Comparison of ENCODE assay signal across 24 mouse cellular contexts in genomic region chr17:30691481-30691880, GRCm38 (mm10).
DNase-seq lines count a peak whose midpoint lies in the region; ATAC-seq and TF ChIP-seq lines count a peak whose summit lies in the region.
"Had no signal": no experiment of that assay in that cellular context is flagged by ENCODE, and none has a peak within 500 bp of the region (broad histone marks: within the 10 kb centered on the region; RNA-seq: fewer than 3 reads in every experiment).

No protein-coding gene starts in this region.

- TF ChIP-seq RAD21 in CH12.LX (IDR thresholded peaks at IDR 0.05; ENCODE audit: low read depth, low read length) = no peak
- TF ChIP-seq RAD21 in MEL (IDR thresholded peaks at IDR 0.05; ENCODE audit: low read depth, low read length) = no peak

- TF ChIP-seq POLR2A in CH12.LX (IDR thresholded peaks at IDR 0.05; ENCODE audit: low read depth, low read length) (no peak), MEL (IDR thresholded peaks at IDR 0.05; ENCODE audit: control insufficient read depth in 1 of 2, insufficient read depth in 1 of 2, low read depth in 1 of 2, low read length in 2 of 2, poor library complexity in 1 of 2) (no peak), myocyte (IDR thresholded peaks at IDR 0.05; ENCODE audit: insufficient read length, low read depth) (no peak)

- ATAC-seq in CD4-positive, CD25-positive, alpha-beta regulatory T cell, adult 4 months = no peak
- ATAC-seq: activated CD4-positive, CD25-positive, alpha-beta regulatory T cell, adult 4 months; Patski had no signal

- in situ Hi-C loops in CH12.LX (cut with MboI; ENCODE audit: low pct_ligation_motif_present, low pct_unique_long_range_greater_than_20kb, low sequenced_read_pairs) = no loop called here

- no peak overlapping the region for H3K4me3 ChIP-seq in C2C12 (ENCODE audit: insufficient read depth, poor library complexity, severe bottlenecking)
- no peak overlapping the region for H3K4me3 ChIP-seq in CH12.LX (replicated peaks in 1 of 3; ENCODE audit: low read depth in 2 of 3, low read length in 2 of 3, poor library complexity in 1 of 3)
- H3K4me3 ChIP-seq in MEL (ENCODE audit: control insufficient read depth in 1 of 2, insufficient read depth in 1 of 2, low read depth in 2 of 2, low read length in 2 of 2) = no peak overlapping the region
- H3K4me3 ChIP-seq in myocyte = no peak overlapping the region

- H3K4me2 ChIP-seq in CH12.LX (ENCODE audit: insufficient read depth, low read depth, poor library complexity, severe bottlenecking) (no peak overlapping the region), myocyte (ENCODE audit: low read depth) (no peak overlapping the region)

- no peaks in the 10 kb centered on the region for H3K79me2 ChIP-seq in C2C12 (ENCODE audit: control insufficient read depth, insufficient read depth)
- H3K79me2 ChIP-seq in CH12.LX (replicated peaks; ENCODE audit: control insufficient read depth, extremely low read depth, insufficient read depth, poor library complexity, severe bottlenecking) = no peaks in the 10 kb centered on the region
- H3K79me2 ChIP-seq in MEL (ENCODE audit: control insufficient read depth, insufficient read depth, low read length, poor library complexity) = no peaks in the 10 kb centered on the region
- H3K79me2 ChIP-seq in myocyte (ENCODE audit: control insufficient read depth, insufficient read depth) = no peaks in the 10 kb centered on the region

- H3K27ac ChIP-seq in CH12.LX (ENCODE audit: insufficient read depth, low read depth) = no peak overlapping the region
- no peak overlapping the region for H3K27ac ChIP-seq in MEL (ENCODE audit: control insufficient read depth, low read depth, low read length)

- H3ac ChIP-seq in C2C12 (ENCODE audit: control insufficient read depth, insufficient read length, low read depth) (no peak overlapping the region), myocyte (ENCODE audit: control insufficient read depth, insufficient read length) (no peak overlapping the region)

- TF ChIP-seq CTCF in C2C12 (IDR thresholded peaks at IDR 0.05; ENCODE audit: control insufficient read depth, insufficient read depth, insufficient read length) (no peak), CH12.LX (conservative IDR thresholded peaks at IDR 0.05 in 1 of 2, IDR thresholded peaks at IDR 0.05 in 1 of 2; ENCODE audit: low read depth in 2 of 2, low read length in 2 of 2) (no peak), MEL (IDR thresholded peaks at IDR 0.05 in 2 of 3, conservative IDR thresholded peaks at IDR 0.05 in 1 of 3; ENCODE audit: control insufficient read depth in 1 of 3, insufficient read depth in 1 of 3, low read depth in 2 of 3, low read length in 3 of 3, poor library complexity in 1 of 3, severe bottlenecking in 1 of 3) (no peak)

- no peaks in the 10 kb centered on the region for H3K4me1 ChIP-seq in CH12.LX (ENCODE audit: control insufficient read depth in 1 of 2, insufficient read depth in 2 of 2)
- peaks cover 0 to 16% of the 10 kb centered on the region in 2 experiments; a peak in 2 of 4 replicates for H3K4me1 ChIP-seq in MEL (ENCODE audit: control insufficient read depth in 1 of 2, insufficient read depth in 2 of 2, low read length in 2 of 2)

- H3K9me3 ChIP-seq in CH12.LX (replicated peaks; ENCODE audit: low read length) = no peaks in the 10 kb centered on the region
- H3K9me3 ChIP-seq in MEL (replicated peaks; ENCODE audit: insufficient read depth, low read length) = no peaks in the 10 kb centered on the region
- H3K9me3 ChIP-seq: G1E had no signal

- H3K27me3 ChIP-seq in C2C12 (ENCODE audit: control insufficient read depth, insufficient read depth, insufficient read length) (peaks cover 31% of the 10 kb centered on the region), CH12.LX (replicated peaks) (no peaks in the 10 kb centered on the region), MEL (ENCODE audit: control insufficient read depth in 1 of 2, insufficient read depth in 2 of 2, low read length in 2 of 2) (no peaks in the 10 kb centered on the region), myocyte (ENCODE audit: control insufficient read depth, insufficient read depth, insufficient read length) (peaks cover 5% of the 10 kb centered on the region)

- DNase-seq in CH12.LX (ENCODE audit: extremely low read depth) (no peak), MEL (ENCODE audit: low read depth, low spot score) (no peak), liver (no peak)
- DNase-seq in kidney, postnatal 36 days = no peak
- no peak for DNase-seq in ovary, adult 18-20 months (ENCODE audit: low spot score)
- DNase-seq: adrenal gland, adult 2 months; adrenal gland, adult 8-10 months; adrenal gland, postnatal 10 days; adrenal gland, postnatal 14 days; adrenal gland, postnatal 25 days; adrenal gland, postnatal 36 days; B cell, adult 2 months; cerebellum, adult 11 months; cerebellum, adult 11-12 months; cerebellum, adult 18-20 months; cerebellum, adult 2 months; cerebellum, adult 8-10 months; cerebellum, adult 9-10 months had no signal

- H3K79me3 ChIP-seq in C2C12 (ENCODE audit: low read depth) = no peaks in the 10 kb centered on the region

- no peak overlapping the region for H3K9ac ChIP-seq in CH12.LX (ENCODE audit: insufficient read depth, low read depth)
- no peak overlapping the region for H3K9ac ChIP-seq in MEL (ENCODE audit: control insufficient read depth, low read depth, low read length, poor library complexity, severe bottlenecking)

- dilution Hi-C loops in CH12.LX (cut with MboI; ENCODE audit: extremely low pct_ligation_motif_present, extremely low pct_unique_long_range_greater_than_20kb, low sequenced_read_pairs) = no loop called here

- TF ChIP-seq EP300 in CH12.LX (IDR thresholded peaks at IDR 0.05; ENCODE audit: low read length) = no peak
- TF ChIP-seq EP300 in MEL (IDR thresholded peaks at IDR 0.05; ENCODE audit: low read depth in 1 of 2, low read length in 2 of 2) = no peak

- H3K36me3 ChIP-seq in C2C12 (ENCODE audit: control insufficient read depth, insufficient read depth) (no peaks in the 10 kb centered on the region), CH12.LX (replicated peaks in 1 of 2; ENCODE audit: control insufficient read depth in 1 of 2, insufficient read depth in 1 of 2, low read length in 1 of 2) (no peaks in the 10 kb centered on the region), MEL (ENCODE audit: control insufficient read depth in 1 of 2, insufficient read depth in 2 of 2, low read length in 2 of 2) (peaks cover 2 to 8% of the 10 kb centered on the region in 2 experiments; a peak in 3 of 4 replicates), myocyte (ENCODE audit: control insufficient read depth, insufficient read depth) (no peaks in the 10 kb centered on the region)

TF ChIP-seq in C2C12, 6 proteins besides CTCF, POLR2A, EP300 and RAD21:
- no peak for TF ChIP-seq CEBPB (IDR thresholded peaks at IDR 0.05; ENCODE audit: low read depth)
- TF ChIP-seq USF1 (IDR thresholded peaks at IDR 0.05; ENCODE audit: low read depth) = peak; percentile 67

TF ChIP-seq in CH12.LX, 34 proteins besides CTCF, POLR2A, EP300 and RAD21:
- TF ChIP-seq BHLHE40 (IDR thresholded peaks at IDR 0.05; ENCODE audit: low read depth, low read length) = 0 out of 2 replicates have a peak, but pooled peaks have one; percentile 32
- no peak for TF ChIP-seq CHD1 (IDR thresholded peaks at IDR 0.05; ENCODE audit: low read depth, low read length)
- TF ChIP-seq USF2 (conservative IDR thresholded peaks at IDR 0.05; ENCODE audit: low read depth, low read length) = peak; percentile 57
- no peak for TF ChIP-seq JUN (IDR thresholded peaks at IDR 0.05; ENCODE audit: insufficient read depth, low read depth, low read length)
- peak; percentile 25; the same call in 1 of the 2 replicates for TF ChIP-seq USF1 (IDR thresholded peaks at IDR 0.05; ENCODE audit: low read depth, low read length)
- TF ChIP-seq MAFK (IDR thresholded peaks at IDR 0.05; ENCODE audit: insufficient replicate concordance, low read length) = no peak
- no peak for TF ChIP-seq NRF1 (IDR thresholded peaks at IDR 0.05; ENCODE audit: low read depth, low read length)

TF ChIP-seq in MEL, 35 proteins besides CTCF, POLR2A, EP300 and RAD21:
- TF ChIP-seq USF1 (IDR thresholded peaks at IDR 0.05; ENCODE audit: low read depth, low read length) (peak; percentile 55; the same call in 1 of the 2 replicates), ELF1 (IDR thresholded peaks at IDR 0.05; ENCODE audit: low read depth, low read length) (no peak)

TF ChIP-seq in myocyte, 11 proteins besides CTCF, POLR2A, EP300 and RAD21:
- TF ChIP-seq MYOD1 (IDR thresholded peaks at IDR 0.05; ENCODE audit: control insufficient read depth in 1 of 3, insufficient read length in 2 of 3, low read depth in 2 of 3) (no peak), TCF12 (IDR thresholded peaks at IDR 0.05; ENCODE audit: insufficient read depth, poor library complexity, severe bottlenecking) (no peak), TCF3 (IDR thresholded peaks at IDR 0.05; ENCODE audit: insufficient read length, low read depth) (no peak), REST (IDR thresholded peaks at IDR 0.05; ENCODE audit: insufficient read depth, insufficient read length) (no peak), MYOG (IDR thresholded peaks at IDR 0.05; ENCODE audit: control insufficient read depth in 1 of 3, insufficient read depth in 1 of 3, insufficient read length in 2 of 3, low read depth in 2 of 3) (no peak), USF1 (IDR thresholded peaks at IDR 0.05; ENCODE audit: low read depth) (peak; percentile 70), POLR2AphosphoS2 (IDR thresholded peaks at IDR 0.05; ENCODE audit: insufficient read length, low read depth) (no peak), E2F4 (IDR thresholded peaks at IDR 0.05; ENCODE audit: insufficient read depth) (no peak)
